Mouse (Mus musculus) right cerebral cortex, postnatal 25 days (tissue): ENCODE measurements at regions not wholly inside any gene's neighbourhood (a gene's known extent, or its start where the extent isn't known, plus 50 kb on each side); places are given as distances from the start of the nearest gene placed in this dataset.

Source experiments
- DNase-seq: peaks from one replicate; pipeline ENCODE4 v3.0.0; 2022

GRCm38 (mm10) chr13:44415971-44416370 is 313.3 kb upstream of the Jarid2 start:
- DNase-seq = no peak

- no peak for DNase-seq
Observed at GRCm38 (mm10) chr13:44416986-44417385, 312.3 kb upstream of the Jarid2 start.

GRCm38 (mm10) chr13:44419056-44419455 is 310.2 kb upstream of the Jarid2 start:
- no peak for DNase-seq

GRCm38 (mm10) chr13:44419472-44420226 is 309.6 kb upstream of the Jarid2 start:
- DNase-seq = no peak

GRCm38 (mm10) chr13:44420227-44420592 is 309.1 kb upstream of the Jarid2 start:
- no peak for DNase-seq

GRCm38 (mm10) chr13:44420941-44421340 is 308.3 kb upstream of the Jarid2 start:
- no peak for DNase-seq

GRCm38 (mm10) chr13:44421426-44421825 is 307.8 kb upstream of the Jarid2 start:
- DNase-seq = peak; percentile 49

GRCm38 (mm10) chr13:44421922-44422321 is 307.4 kb upstream of the Jarid2 start:
- DNase-seq = no peak

GRCm38 (mm10) chr13:44430492-44430891 is 298.8 kb upstream of the Jarid2 start:
- DNase-seq = no peak

GRCm38 (mm10) chr13:44437709-44438108 is 291.6 kb upstream of the Jarid2 start:
- DNase-seq = no peak

GRCm38 (mm10) chr13:44441061-44441460 is 288.2 kb upstream of the Jarid2 start:
- no peak for DNase-seq

GRCm38 (mm10) chr13:44449216-44449830 is 280.0 kb upstream of the Jarid2 start:
- no peak for DNase-seq

GRCm38 (mm10) chr13:44451224-44451623 is 278.1 kb upstream of the Jarid2 start:
- DNase-seq = no peak

GRCm38 (mm10) chr13:44453131-44453530 is 276.1 kb upstream of the Jarid2 start:
- DNase-seq = no peak

- DNase-seq = no peak
Observed at GRCm38 (mm10) chr13:44454136-44454535, 275.1 kb upstream of the Jarid2 start.

- DNase-seq = no peak
Observed at GRCm38 (mm10) chr13:44455193-44455592, 274.1 kb upstream of the Jarid2 start.

- DNase-seq = no peak
Observed at GRCm38 (mm10) chr13:44458744-44459143, 270.5 kb upstream of the Jarid2 start.

- no peak for DNase-seq
Observed at GRCm38 (mm10) chr13:44459148-44459547, 270.1 kb upstream of the Jarid2 start.

- no peak for DNase-seq
Observed at GRCm38 (mm10) chr13:44463675-44464074, 265.6 kb upstream of the Jarid2 start.

GRCm38 (mm10) chr13:44465567-44465966 is 263.7 kb upstream of the Jarid2 start:
- no peak for DNase-seq

GRCm38 (mm10) chr13:44468963-44469674 is 260.2 kb upstream of the Jarid2 start:
- DNase-seq = no peak

- no peak for DNase-seq
Observed at GRCm38 (mm10) chr13:44469675-44470074, 259.6 kb upstream of the Jarid2 start.

GRCm38 (mm10) chr13:44473200-44473599 is 256.1 kb upstream of the Jarid2 start:
- DNase-seq = no peak

GRCm38 (mm10) chr13:44476901-44477300 is 252.4 kb upstream of the Jarid2 start:
- no peak for DNase-seq
